Mouse (Mus musculus) embryo, embryonic 9.5 days (tissue): ENCODE measurements around the gene Stpg4.

Experiments used
- DNase-seq: peaks from one replicate; pipeline ENCODE4 v3.0.0-alpha.2; 2017; ENCODE audit errors: extremely low spot score

Stpg4 gene

DNA sequence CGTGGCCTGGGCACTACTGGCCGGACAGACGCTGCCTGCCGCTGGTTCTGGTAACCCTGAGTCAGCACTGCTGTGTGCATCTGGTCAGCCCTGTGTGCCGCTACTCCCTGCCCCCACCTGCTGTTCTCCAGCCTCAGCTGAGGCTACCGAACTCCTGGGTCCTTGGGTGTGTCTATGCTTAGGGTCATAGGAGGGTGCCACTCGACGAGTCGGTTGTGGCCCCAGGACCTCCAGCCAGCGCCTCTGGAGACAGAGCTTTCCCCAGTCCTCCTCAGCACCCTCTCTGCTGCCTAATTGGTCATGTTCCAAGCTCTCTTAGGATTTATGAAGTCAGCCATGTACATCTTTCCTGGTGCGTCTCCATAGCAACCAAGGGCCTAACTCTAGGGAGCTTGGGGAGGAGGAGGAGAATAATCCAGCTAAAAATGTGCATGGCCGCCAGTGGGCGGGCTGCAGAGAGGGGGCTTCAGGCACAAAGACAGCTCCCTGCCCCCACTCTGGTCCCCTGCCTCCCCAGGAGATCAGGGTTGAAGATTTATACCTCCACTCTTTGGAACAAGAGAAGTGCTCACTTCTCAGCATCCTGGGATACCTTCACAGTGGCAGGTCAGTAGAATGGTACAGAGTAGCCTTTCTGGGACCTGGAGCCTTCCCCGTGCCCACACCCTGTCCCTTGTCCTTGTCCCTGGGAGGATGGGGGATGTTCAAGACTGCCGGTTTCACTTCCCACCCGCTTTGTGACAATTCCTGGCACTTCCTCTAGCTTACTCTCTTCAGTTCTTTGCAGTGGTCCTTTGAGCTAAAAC is 49.0 kb downstream of the Stpg4 start:
- DNase-seq: no peak

DNA sequence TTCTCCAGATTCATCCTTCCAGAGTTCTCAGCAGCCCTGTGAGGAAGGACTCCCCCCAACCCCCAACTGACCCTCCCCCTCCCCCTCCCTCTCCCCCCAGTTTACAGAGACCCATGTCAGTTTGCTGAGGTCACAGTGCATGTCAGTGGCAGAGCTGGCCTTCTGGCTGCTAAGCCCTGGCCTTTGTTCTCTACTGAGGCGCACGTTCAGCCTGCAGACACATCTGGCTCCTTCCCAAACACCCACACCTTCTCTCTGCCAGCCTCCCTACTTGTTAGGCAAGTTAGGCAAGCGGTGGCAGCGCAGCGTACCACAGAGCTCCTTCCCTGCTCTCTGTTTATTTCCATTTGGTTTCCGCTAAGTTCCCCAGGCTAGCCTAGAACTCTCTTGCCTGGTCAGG is 50.0 kb downstream of the Stpg4 start:
- DNase-seq: no peak

DNA sequence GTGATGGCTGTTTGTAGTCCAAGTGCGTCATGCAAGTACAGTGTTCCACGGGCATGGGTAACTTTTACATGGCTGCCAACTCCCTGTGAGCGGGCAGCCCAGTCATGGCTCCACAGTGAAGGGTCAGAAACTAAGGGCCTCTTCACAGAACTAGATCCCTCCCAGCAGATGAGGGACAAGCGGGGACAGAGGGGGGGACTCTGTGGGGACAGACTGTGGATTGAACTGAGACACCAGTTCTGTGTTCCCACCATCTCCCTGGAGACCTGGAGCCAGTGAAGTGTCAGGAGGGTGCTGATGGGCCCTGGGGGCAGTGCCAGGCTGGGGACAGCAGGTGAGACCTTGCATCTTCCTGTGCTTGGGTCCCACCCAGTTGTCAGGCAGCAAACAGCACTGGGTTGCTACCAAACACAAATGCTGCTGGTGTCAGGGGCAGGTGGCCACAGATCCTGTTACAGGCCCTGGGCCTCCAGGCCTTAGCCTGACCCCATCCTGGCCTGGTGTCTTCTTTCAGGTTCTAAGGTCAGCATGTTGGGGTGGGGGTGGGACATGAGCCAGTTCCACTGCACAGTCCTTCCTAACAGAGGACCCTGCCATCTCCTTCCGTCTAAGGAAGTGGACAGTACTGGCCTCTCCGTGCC is 50.6 kb downstream of the Stpg4 start:
- peak; percentile 68 for DNase-seq

DNA sequence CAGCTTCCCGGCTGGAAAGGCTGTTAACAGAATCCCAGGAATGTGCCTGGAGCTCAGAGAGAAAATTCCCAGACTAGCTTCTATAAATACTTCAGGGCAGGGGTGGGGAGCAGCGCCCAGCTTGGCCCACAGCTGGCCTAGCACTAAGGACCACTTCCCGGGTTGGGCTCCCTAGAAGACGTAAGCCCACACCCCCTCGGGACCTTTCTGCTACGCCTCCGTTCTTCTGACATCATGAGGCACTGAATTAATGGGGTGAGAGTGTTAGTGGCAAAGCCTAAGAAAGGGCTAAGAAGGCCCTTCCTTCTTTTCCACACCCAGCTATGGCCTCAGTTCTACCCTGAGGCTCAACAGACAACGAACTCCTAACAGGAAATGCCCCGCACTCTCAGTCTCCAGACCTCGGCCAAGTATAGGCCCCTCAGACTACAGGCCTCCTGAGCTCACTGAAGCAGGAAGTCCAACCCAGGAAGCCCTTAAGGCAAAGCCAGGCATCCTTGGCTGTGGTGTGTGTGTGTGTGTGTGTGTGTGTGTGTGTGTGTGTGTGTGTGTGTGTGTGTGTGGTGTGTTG is 51.5 kb downstream of the Stpg4 start:
- DNase-seq: no peak

DNA sequence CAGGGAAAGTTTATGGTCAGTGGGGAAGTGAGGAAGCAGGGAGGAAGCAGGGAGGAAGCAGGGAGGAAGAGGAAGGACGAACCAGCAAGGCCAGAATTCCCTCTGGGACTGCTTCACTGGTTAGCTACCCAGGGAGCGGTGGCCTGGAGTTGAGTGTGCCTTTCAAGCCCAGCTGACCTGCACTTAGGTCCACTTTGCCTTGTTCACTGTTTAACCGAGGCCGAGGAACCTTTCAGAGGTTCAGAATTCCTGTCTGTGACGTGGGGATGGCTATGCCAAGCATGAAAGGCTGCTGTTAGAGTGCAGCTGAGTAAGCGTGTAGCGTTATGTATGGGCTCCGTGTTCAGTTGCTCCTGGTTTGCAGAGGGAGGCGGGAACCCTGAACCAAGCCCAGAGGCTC is 54.2 kb downstream of the Stpg4 start:
- no peak for DNase-seq

DNA sequence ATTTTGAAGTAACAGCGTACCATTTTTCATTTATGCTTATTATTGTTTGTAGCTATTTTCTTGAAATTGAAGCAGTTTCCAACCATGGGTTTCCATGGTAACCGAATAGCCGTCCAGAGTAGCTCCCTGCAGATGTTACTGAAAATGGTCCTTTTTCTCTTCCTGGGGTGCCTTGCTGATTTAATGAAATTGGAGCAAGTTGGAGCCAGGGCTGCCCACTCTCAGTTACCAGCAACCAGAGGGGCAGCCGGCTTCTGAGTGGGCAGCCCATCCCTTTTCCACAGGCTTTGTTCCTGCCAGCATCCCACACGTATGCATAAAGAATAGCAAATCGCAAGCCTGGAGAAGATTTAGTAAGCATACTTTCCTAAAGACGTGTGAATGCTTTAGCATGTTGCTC is 55.4 kb downstream of the Stpg4 start:
- DNase-seq: no peak

DNA sequence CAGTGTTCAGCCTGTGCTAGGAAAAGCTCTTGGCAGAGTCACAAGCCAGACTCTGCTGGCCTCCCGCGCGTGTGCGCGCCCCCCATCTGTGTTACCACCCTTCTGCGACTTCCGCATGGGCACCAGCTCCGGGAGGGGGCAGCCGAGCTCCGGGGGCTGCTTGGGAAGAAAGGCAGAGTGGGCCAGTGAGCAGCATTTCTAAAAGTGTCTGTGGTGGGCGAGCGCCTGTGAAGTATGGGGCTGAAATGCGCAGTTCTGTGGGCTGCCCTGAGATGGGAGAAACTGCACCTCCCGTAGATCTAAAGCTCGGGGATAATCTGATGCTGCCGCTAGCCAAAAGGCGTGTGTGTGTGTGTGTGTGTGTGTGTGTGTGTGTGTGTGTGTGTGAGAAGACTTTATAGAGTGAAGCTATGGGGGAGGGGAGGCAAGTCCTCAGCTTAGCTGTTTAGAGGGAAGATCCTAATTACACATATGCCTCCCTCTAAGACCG is 58.2 kb downstream of the Stpg4 start:
- no peak for DNase-seq

DNA sequence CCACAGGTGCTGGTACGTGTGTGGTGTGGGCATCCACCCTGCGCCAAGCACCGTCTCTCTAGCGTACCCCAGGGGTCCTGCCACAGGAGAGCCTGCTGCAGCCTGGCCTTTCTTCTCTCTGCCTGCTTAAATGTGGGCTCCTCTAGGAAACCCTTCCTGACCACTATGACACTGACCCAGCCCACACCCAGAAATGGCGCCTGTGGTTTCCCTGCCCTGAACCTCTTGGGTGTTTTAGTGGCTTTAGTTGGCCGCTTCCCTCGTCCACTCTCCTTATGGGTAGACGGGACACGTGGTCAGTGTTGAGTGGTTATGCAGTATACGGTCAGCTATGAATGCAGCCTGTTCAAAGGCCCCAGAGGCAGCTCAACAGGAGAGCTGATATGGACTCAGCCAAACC is 59.1 kb downstream of the Stpg4 start:
- no peak for DNase-seq

DNA sequence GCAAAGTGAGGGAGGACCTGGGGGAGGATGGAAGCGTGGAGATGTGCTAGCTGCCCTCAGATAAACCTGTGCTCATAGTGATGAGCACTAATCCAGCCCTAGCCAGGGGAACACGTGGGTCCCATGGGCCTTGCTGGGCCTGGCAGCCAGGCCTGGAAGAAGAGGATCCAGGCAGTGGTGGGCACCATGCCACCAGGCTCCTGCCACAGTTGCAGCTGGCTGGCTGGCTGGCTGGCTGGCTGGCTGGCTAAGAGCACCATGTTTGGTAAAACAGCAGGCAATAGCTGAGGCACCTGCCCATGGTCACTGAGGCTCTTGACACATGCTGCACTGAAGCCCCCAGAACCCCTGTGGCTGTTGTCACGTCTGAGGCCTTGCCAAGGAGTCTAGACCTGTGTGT is 59.9 kb downstream of the Stpg4 start:
- DNase-seq: no peak

DNA sequence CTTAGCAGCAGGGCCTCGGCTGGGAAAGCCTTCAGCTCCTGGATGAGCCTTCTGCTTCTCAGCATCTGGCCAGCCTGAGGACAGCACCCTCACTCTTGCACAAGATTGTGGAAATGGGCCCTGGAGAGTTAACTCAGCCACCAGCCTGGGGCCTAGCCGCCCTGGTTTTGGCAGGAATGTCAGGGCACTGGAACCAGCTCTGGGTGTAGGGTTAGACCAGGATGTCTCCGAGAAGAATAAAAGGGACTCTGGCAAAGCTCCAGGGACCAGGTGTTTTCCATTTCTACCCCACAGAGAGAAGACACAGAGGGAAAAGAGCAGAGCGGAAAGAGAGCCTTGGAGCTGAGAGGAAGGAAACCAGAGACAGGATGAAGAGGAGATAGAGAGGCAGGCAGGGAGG is 60.3 kb downstream of the Stpg4 start:
- no peak for DNase-seq

DNA sequence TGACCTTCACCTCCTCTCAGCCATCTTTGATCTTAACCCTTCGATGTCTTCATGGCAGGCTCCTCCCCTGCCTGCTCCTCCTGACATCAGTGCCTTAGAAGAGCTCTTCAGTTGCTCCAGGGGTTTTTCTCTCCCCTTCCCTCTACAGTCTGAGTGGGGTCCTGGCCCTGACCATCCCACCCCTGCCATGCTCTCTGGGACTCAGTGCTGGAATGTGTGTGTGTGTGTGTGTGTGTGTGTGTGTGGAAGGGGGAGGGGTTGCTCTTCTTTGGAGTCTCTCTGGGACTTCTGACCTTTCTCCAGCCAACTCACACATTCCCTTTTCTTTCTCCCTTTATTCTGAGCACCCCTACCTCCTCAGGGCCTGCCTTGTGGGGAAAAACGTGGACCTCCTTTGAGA is 61.0 kb downstream of the Stpg4 start:
- peak; percentile 45 for DNase-seq

DNA sequence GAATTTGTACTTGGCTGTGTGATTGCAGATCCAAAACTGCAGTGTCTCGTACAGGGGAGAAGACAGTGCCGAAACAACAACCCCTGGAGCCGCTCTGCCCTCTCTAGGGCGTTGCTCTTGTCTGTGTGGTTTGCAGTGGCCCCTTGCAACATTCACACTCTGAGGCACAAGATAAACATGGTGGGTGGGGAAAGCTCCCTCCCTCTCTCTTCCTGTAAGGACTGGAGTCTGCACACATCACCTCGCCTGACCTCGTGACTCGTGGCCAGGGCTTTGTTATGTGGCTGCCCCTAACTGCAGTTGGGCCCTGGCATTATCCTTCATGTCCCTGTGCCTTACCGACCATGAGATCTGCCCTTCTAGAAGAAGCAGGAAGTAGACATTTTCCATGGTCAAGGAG is 62.3 kb downstream of the Stpg4 start:
- DNase-seq: no peak

DNA sequence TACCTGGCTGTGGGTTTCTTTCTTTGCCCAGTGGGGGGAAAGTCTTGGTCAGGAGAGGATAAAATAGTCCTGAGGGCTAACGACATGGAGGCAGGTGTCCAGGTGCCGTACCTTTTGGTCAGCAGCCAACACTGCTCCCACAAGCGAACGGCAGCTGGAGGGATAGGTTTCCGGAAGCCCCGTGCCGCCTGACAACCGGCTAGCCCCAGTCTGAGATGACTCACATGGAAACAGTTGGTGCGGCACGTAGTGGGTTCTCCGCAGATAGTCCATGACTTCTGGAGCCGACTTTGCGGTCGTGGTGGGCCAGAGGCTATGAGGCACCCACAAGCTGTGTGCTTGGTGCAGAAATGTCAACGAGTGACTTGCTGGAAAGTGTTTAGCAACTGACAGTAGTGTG is 63.4 kb downstream of the Stpg4 start:
- no peak for DNase-seq

DNA sequence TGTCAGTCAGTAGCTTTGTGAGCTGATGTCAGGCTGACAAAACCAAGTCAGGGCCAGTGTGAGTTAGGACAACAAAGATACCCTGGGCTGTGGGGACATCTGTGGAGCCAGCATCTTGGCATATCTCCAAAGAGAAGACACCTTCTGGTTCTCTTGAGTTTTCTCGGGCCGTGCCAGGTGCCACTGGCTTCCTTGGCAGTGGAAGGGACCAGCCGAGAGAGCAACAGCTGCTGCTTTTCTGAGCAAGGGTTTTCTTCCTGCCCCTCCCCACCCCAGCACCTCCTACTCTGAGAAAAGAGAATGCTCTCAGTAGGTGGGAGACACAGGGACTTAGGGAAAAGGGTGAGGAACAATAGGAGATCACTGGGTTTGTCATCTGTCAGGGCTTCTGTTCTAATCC is 66.4 kb downstream of the Stpg4 start:
- DNase-seq: no peak

DNA sequence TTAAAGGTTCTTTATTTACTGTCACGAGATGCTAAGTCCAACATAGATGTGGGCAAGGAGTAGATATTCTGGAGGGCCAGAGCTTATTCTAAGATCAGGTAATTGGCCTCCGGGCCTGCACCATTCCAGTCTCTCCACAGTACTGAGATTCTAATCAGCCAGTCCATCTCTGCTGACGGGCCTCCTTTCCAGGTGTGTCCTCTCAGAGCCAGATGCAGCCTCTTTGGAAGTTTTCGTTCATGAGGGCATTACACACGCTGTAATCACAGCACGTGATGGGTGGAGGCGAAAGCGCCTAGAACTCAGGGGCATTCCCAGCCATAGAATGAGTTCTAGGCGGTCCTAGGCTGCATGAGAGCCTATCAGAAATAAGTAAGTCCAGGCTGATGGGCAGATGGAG is 70.0 kb downstream of the Stpg4 start:
- no peak for DNase-seq

DNA sequence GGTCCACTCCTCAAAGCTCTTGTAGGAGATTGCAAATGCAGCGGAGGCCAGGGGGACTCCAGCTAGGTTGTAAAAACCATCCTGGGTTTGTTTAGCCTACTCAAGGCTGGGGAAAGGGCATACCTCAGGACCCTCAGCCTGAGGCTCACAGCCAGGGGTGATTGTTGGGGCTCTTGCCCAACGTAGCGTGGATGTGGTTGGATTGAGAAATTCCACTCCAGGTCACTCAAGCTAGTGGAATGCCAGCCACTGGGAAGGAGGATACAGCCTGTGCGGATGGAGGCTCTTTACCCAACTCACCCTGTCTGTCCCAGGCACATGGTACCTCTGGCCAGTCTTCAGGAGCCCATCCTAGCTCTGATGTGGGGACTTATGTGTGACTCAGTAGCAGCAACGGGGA is 71.3 kb downstream of the Stpg4 start:
- no peak for DNase-seq

DNA sequence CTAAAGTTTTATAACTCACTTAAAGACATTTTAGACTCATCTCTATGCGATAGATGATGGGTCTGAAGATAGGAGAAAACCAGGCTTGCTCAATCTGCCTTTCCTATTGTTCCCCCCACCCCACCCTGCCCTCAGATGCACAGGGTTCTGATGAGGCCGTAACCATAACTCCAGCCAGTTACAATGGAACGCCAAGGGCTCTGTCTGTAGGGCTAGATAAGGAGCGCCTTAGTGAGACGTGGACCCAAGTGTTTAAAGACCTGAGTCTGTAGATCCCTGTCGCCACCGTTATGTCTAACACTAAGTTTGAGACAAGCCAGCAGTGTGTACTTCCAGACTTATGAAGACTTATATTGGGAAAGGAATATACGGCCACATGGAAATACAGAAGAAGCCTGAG is 72.1 kb downstream of the Stpg4 start:
- no peak for DNase-seq

DNA sequence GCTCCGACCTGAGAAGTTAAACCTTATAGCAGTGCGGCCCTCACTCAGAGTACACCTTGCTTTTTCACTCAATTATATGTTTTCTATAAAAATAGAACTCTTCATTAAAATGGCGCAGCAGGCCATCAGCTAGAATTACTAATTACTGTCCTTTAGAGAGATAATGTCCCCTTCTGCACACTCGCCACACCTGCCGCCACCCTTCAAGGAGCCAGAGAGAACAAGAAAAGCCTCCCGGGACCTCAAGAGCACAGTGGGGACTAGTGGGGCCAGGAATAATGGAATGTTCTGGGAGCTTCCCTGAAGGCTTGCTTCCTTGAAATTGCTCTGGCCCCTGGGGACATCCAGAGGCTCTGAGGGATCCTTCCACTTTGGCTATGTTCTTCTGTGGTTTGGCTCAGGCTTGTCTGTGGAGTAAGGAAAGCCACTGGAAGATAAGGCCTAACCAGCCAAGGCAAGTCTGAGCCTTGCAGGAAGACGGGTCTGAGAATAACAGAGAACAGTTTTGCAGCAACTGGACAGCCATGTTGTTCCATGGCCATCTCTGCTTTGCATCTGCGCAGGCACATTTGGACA is 73.7 kb downstream of the Stpg4 start:
- no peak for DNase-seq

DNA sequence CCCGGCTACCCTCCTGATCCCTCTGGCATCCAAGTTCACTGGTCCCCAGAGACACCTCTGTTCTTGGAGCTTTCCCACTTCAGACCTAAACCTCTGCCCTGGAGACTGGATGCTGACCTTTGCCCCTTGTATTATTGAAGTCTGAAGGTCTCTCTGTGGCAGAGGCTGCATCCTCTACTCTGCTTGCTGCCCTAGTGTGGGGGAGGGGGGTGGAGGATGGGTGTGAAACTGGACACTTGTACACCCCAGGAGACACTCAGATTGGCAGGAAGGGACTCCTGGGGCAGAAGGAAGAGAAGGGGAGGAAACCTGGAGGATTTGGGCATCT is 74.7 kb downstream of the Stpg4 start:
- no peak for DNase-seq

DNA sequence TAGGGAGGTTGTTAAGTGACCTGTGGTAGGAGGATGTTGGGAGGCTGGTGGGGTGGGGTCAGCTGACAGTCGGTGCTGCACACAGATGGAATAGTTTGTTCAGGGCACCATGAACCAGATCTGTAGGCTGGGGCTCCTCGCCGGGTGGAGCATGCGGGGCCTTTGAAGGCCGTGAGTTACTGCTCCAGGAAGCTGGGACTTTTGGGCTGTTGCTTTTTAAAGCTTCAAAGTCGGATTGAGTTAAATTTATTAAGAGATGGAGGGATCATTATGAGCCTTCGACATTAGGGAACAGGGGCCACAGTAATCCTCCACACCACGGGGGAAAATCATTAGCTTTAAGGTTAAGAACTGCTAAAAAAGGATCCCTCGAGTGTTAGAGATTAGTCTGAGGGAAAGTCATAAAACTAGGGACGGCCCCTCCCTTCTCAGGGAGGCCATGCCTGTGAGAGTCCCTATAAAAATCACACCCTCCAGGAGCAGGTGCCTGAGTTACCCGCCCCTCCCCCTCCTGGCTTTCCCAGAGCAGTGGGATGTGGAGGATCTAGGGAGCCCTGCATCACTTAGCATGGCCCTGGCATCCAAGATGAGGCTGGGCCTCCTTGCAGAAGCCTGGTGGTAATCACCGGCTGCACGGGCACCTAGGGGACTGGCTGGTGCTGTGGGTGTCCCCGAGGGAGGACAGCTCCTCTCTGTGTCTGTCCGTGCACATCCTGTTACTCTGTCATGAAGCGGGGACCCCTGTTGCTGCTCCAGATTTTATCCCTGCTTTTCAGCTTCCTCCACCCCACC is 75.2 kb downstream of the Stpg4 start:
- DNase-seq: peak; percentile 71

DNA sequence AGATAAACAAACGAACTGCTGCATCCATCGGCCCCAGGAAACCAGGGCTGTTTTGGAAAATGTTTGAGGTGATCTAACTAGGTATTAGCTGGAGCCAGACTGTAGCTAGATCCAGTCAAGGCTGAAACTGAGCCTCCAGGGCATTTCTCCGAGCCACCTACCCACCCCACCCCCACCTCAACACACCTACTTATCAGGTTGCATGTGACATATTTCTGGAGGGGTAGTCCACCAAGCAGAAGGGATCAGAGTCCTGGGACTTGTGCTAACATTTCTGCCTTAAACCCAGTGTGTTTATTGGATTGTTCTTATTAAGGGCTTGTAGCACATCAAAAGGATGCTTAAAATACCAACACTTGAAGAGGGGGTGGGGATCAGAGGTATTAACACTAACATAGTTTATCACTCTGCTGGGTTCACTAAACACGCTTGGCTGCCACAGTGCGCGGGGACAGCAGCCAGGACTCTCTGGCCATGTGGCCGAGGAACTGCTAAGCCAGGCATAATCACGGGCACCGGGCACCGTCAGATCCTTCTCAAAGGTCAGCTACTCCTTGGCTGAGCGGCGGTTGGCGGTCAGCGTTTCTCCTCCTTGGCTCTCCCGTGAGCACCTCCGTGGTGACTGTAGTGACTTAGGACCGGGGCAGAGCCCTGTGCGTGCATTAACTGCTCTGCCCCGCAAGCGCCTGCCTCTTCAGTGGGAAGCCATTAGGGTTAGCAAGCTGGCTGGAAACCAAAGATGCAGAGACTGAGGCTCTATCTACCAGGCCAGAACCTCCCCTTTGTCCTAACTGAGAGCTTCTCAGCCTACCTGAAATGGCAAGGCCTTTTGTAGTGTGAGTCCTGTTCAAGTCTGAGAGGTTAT is 76.1 kb downstream of the Stpg4 start:
- peak; percentile 48 for DNase-seq
